Mouse (Mus musculus) megakaryocyte, embryonic 14.5 days (primary cell): ENCODE data around the gene Fgfr2. TPM values are rescaled to one million over a fixed set of nuclear protein-coding genes. Genes with fewer than 3 reads are reported as not detected.

Experiments
- H3K27me3 ChIP-seq: replicated peaks from 2 replicates; pipeline ENCODE3; 2012; ENCODE audit warnings: inconsistent platforms
- H3K36me3 ChIP-seq: replicated peaks from 2 replicates; pipeline ENCODE3; 2012; ENCODE audit warnings: low read length, inconsistent platforms, mixed read lengths
- H3K4me1 ChIP-seq: 2 replicates; pipeline ENCODE4 v1.6.1; 2012; ENCODE audit warnings: inconsistent platforms
- H3K4me3 ChIP-seq: replicated peaks from 2 replicates; pipeline ENCODE3; 2012; ENCODE audit warnings: moderate library complexity, mild to moderate bottlenecking, inconsistent platforms
- H3K9me3 ChIP-seq: 2 replicates; pipeline ENCODE4 v1.6.1; 2012; ENCODE audit warnings: inconsistent platforms
- FLI1 ChIP-seq: IDR thresholded peaks from 2 replicates; pipeline ENCODE4 v1.6.1; 2012; ENCODE audit warnings: low read length, inconsistent platforms, mixed read lengths
- GATA1 ChIP-seq: IDR thresholded peaks from 3 replicates; pipeline ENCODE4 v1.6.1; 2012; ENCODE audit warnings: mixed read lengths, low read length, inconsistent platforms, borderline replicate concordance
- polyA plus RNA-seq: library from polyadenylated mRNA; stranded (reverse); fragments of >175 nt; gene quantifications from 2 replicates; pipeline ENCODE4 v1.2.3, GENCODE M21; 2012; ENCODE audit warnings: low replicate concordance; ENCODE audit not compliant: insufficient read depth

Fgfr2 gene
- polyA plus RNA-seq, 1 experiment, result 0.45 TPM

GRCm38 (mm10) chr7:131256841-131257240 is 1866.3 kb downstream of the Fgfr2 start:
- Histone ChIP-seq H3K4me3 (peak overlapping the region; percentile 51), H3K36me3 (no peaks in the 10 kb centered on the region), H3K9me3 (no peaks in the 10 kb centered on the region), H3K27me3 (peaks cover 2% of the 10 kb centered on the region), H3K4me1 (no peaks in the 10 kb centered on the region)
- no peak for TF ChIP-seq FLI1
- no peak for TF ChIP-seq GATA1

- Histone ChIP-seq H3K9me3 (no peaks in the 10 kb centered on the region; the same call in 1 of the 2 replicates), H3K36me3 (no peaks in the 10 kb centered on the region), H3K4me3 (no peak overlapping the region), H3K27me3 (no peaks in the 10 kb centered on the region), H3K4me1 (no peaks in the 10 kb centered on the region)
- TF ChIP-seq FLI1 (no peak), GATA1 (no peak)
These were observed 1878.2 kb downstream of the Fgfr2 start for GRCm38 (mm10) chr7:131244993-131245392.

GRCm38 (mm10) chr7:131236091-131236490 is 1887.1 kb downstream of the Fgfr2 start:
- Histone ChIP-seq H3K36me3 (no peaks in the 10 kb centered on the region), H3K4me3 (no peak overlapping the region), H3K4me1 (no peaks in the 10 kb centered on the region), H3K9me3 (no peaks in the 10 kb centered on the region), H3K27me3 (no peaks in the 10 kb centered on the region)
- TF ChIP-seq GATA1 (no peak), FLI1 (no peak)

DNA sequence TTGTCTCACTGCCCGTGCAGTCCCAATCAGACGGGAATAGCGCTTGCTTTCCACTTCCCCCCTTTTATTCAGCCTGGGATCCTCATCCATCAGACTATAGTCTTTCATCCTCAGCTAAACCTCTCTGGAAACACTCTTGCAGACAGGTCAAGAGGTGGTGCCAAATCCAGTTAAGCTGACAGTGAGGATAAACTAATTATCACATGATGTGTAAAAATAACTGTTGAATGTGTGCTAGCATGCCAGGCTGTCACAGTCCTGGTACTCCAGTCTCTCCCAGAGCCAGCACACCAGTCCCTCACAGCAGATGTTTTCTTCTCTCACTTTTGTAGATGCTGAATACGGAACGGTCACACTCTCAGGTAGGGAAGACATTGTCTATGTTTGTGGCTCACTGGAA is 1900.1 kb downstream of the Fgfr2 start:
- Histone ChIP-seq H3K4me3 (no peak overlapping the region), H3K36me3 (no peaks in the 10 kb centered on the region), H3K4me1 (no peaks in the 10 kb centered on the region), H3K9me3 (no peaks in the 10 kb centered on the region), H3K27me3 (peaks cover 2% of the 10 kb centered on the region)
- TF ChIP-seq GATA1, result no peak
- no peak for TF ChIP-seq FLI1

- no peaks in the 10 kb centered on the region for H3K4me1 ChIP-seq
- no peak for TF ChIP-seq FLI1
- no peak for TF ChIP-seq GATA1
- H3K4me3 ChIP-seq, result no peak overlapping the region
- no peaks in the 10 kb centered on the region for H3K36me3 ChIP-seq
- H3K27me3 ChIP-seq, result no peaks in the 10 kb centered on the region
- H3K9me3 ChIP-seq, result no peaks in the 10 kb centered on the region
These were observed 1935.2 kb downstream of the Fgfr2 start for GRCm38 (mm10) chr7:131187996-131188395.

- Histone ChIP-seq H3K36me3 (no peaks in the 10 kb centered on the region), H3K27me3 (no peaks in the 10 kb centered on the region), H3K4me3 (no peak overlapping the region), H3K4me1 (no peaks in the 10 kb centered on the region), H3K9me3 (no peaks in the 10 kb centered on the region)
- TF ChIP-seq FLI1, result no peak
- TF ChIP-seq GATA1, result no peak
These were observed 1936.1 kb downstream of the Fgfr2 start for GRCm38 (mm10) chr7:131187047-131187446.

DNA sequence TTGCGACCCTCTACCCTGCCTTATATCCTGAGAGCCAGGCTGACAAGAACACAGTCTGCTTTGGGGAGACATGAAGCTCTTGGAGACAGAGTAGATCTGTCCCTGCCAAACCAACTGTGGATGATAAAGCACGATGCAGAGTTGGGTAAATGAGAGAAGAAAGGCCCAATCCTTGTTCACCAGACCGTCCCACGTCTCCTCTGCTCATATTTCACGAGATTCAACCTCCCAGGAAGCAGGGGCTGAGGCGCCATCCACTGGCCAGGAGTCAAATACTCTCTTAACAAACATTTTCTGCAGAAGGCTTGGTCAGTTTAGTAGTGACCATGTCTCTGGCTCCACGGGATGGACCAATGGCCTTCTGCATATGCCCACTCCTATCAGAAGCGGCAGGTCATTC is 1938.8 kb downstream of the Fgfr2 start:
- Histone ChIP-seq H3K27me3 (no peaks in the 10 kb centered on the region), H3K4me3 (no peak overlapping the region), H3K4me1 (no peaks in the 10 kb centered on the region), H3K9me3 (no peaks in the 10 kb centered on the region), H3K36me3 (no peaks in the 10 kb centered on the region)
- TF ChIP-seq GATA1 (no peak), FLI1 (no peak)

DNA sequence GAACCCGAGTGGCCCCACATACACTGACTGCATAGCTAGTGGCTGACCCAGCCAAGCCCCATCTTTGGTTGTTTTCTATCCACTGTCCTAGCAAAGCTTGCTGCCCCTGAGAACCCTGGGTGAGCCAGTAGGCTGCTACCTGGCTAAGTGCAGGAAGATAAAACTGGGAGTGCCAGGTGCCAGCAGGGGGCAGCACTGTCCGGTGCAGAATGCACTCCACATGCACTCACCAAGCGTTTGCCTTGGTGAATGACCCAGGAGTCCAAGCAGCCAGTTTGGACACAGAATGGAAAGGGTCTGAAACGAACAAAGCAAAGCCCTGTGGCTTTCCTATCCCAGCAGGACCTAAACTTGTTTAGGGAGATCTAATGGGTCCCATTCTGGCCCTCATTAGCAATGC is 1940.5 kb downstream of the Fgfr2 start:
- Histone ChIP-seq H3K4me1 (no peaks in the 10 kb centered on the region), H3K9me3 (no peaks in the 10 kb centered on the region), H3K27me3 (no peaks in the 10 kb centered on the region), H3K4me3 (no peak overlapping the region), H3K36me3 (no peaks in the 10 kb centered on the region)
- TF ChIP-seq FLI1 (no peak), GATA1 (no peak)

- H3K4me1 ChIP-seq, result no peaks in the 10 kb centered on the region
- no peaks in the 10 kb centered on the region for H3K36me3 ChIP-seq
- no peaks in the 10 kb centered on the region for H3K27me3 ChIP-seq
- H3K9me3 ChIP-seq, result no peaks in the 10 kb centered on the region
- no peak for TF ChIP-seq GATA1
- TF ChIP-seq FLI1, result no peak
- no peak within 1 kb of the TSS for H3K4me3 ChIP-seq
These were observed 1949.0 kb downstream of the Fgfr2 start, which contains the start of gene 5430419D17Rik for GRCm38 (mm10) chr7:131174121-131174520. TSS of gene 5430419D17Rik (plus strand) at chr7:131174402.

DNA sequence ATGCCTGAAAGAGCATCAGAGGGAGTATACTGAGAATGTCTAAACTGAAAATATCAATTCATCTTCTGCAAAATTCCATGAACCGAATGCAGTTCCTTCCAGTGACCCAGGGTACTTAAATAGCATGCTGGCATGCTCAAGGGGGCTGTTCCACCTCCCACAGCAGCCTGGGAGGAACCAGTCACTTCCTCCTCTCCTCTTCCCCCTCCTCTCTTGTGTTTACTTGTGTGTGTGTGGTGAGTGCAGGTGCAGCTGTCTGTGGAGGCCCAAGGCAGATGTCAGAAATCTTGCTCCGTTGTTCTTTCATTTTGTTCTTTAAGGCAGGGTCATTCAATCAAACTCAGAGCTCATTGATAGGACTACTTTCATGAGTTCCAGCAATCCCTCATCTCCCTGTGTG is 1954.1 kb downstream of the Fgfr2 start:
- peak overlapping the region; percentile 33 for H3K4me3 ChIP-seq
- no peaks in the 10 kb centered on the region for H3K27me3 ChIP-seq
- H3K4me1 ChIP-seq, result no peaks in the 10 kb centered on the region
- no peaks in the 10 kb centered on the region for H3K36me3 ChIP-seq
- H3K9me3 ChIP-seq, result peaks cover 4% of the 10 kb centered on the region; the same call in 1 of the 2 replicates
- no peak for TF ChIP-seq GATA1
- no peak for TF ChIP-seq FLI1

DNA sequence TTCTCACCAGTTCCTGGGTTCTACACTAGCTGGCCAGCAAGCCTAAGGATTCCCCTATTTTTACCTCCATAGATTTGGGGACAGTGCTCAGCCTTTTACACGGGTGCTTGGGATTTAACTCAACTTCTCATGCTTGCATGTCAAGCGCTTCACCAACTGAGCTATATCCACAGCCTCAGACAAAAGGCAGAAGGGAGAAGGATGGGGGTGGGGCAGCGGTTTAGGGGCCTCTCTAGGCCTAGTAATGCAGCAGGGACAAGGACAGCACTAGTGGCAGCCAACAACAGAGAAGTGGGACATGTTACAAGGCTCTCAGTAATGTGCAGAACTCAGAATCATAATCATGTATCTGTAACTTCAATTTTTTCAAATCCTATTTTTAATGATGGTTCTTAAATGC is 1955.4 kb downstream of the Fgfr2 start:
- no peak overlapping the region for H3K4me3 ChIP-seq
- no peaks in the 10 kb centered on the region for H3K4me1 ChIP-seq
- H3K27me3 ChIP-seq, result no peaks in the 10 kb centered on the region
- H3K9me3 ChIP-seq, result peaks cover 4% of the 10 kb centered on the region; the same call in 1 of the 2 replicates
- no peaks in the 10 kb centered on the region for H3K36me3 ChIP-seq
- TF ChIP-seq GATA1 (no peak), FLI1 (no peak)
